Mouse (Mus musculus) forebrain, embryonic 14.5 days (tissue): Measurements from ENCODE around the gene Pigk. TPM values are rescaled to one million over a fixed set of nuclear protein-coding genes. Genes with fewer than 3 reads are reported as not detected.

Experiments used
- ATAC-seq: fragments of 200-750 bp; cut with Nextera tagmentation; 2 replicates; pipeline ENCODE4 v1.8.0; 2017; ENCODE audit warnings: mild to moderate bottlenecking, moderate library complexity
- DNase-seq: peaks from one replicate; pipeline ENCODE4 v3.0.0-alpha.2; 2015; ENCODE audit warnings: low spot score
- H3K27ac ChIP-seq: fragments of 300-500 bp; sonication (generic); 2 replicates; pipeline ENCODE4 v1.5.1; 2014; ENCODE audit warnings: low read depth, mild to moderate bottlenecking, control low read depth, low read length, moderate library complexity
- H3K27me3 ChIP-seq: fragments of 300-500 bp; sonication (generic); replicated peaks from 2 replicates; pipeline ENCODE4 v1.6.1; 2014; ENCODE audit warnings: low read length, control low read depth, mixed read lengths; ENCODE audit not compliant: control insufficient read depth, insufficient read depth
- H3K36me3 ChIP-seq: fragments of 300-500 bp; sonication (generic); 2 replicates; pipeline ENCODE4 v1.6.1; 2014; ENCODE audit warnings: low read length, control low read depth; ENCODE audit not compliant: control insufficient read depth, insufficient read depth
- H3K4me1 ChIP-seq: fragments of 300-500 bp; sonication (generic); 2 replicates; pipeline ENCODE4 v1.6.1; 2014; ENCODE audit warnings: antibody characterized with exemption, low read length, control low read depth; ENCODE audit not compliant: control insufficient read depth, insufficient read depth
- H3K4me2 ChIP-seq: fragments of 300-500 bp; sonication (generic); 2 replicates; pipeline ENCODE4 v1.6.1; 2014; ENCODE audit warnings: mild to moderate bottlenecking, control low read depth, low read length
- H3K4me3 ChIP-seq: fragments of 300-500 bp; sonication (generic); 2 replicates; pipeline ENCODE4 v1.5.1; 2014; ENCODE audit warnings: low read depth, low read length, control low read depth
- H3K9ac ChIP-seq: fragments of 300-500 bp; sonication (generic); 2 replicates; pipeline ENCODE4 v1.6.1; 2014; ENCODE audit warnings: mild to moderate bottlenecking, low read length, control low read depth, moderate library complexity
- H3K9me3 ChIP-seq: fragments of 300-500 bp; sonication (generic); replicated peaks from 2 replicates; pipeline ENCODE4 v1.6.1; 2016; ENCODE audit warnings: low read length, control low read depth, mixed read lengths; ENCODE audit not compliant: control insufficient read depth
- WGBS: fragments of 180-500 bp; shearing (Covaris S2); extraction: QIAGEN DNeasy Blood & Tissue Kit; methylation state at CpG from one replicate; pipeline ENCODE4 v1.1.7; 2014; 5-methylcytosine and 5-hydroxymethylcytosine counted together
- polyA plus RNA-seq: library from polyadenylated mRNA; unstranded; fragments of >200 nt; fragmentation: Nextera tagmentation; extraction: Ambion mirVana; gene quantifications from 2 replicates; pipeline ENCODE4 v1.2.1, GENCODE M21; 2014

The Pigk gene
- polyA plus RNA-seq, 1 experiment from 2014 or later: 34.0 TPM

- Histone ChIP-seq H3K36me3 (no peaks in the 10 kb centered on the region), H3K4me2 (no peak overlapping the region), H3K4me3 (no peak overlapping the region), H3K27ac (no peak overlapping the region), H3K9ac (no peak overlapping the region), H3K9me3 (no peaks in the 10 kb centered on the region), H3K27me3 (no peaks in the 10 kb centered on the region), H3K4me1 (no peaks in the 10 kb centered on the region)
- no peak for ATAC-seq
- WGBS: 86% methylated on average over 10 of the region's 10 CpGs
- DNase-seq: no peak
Observed at GRCm38 (mm10) chr3:152961855-152962376, 248.0 kb downstream of the Pigk start.

DNA sequence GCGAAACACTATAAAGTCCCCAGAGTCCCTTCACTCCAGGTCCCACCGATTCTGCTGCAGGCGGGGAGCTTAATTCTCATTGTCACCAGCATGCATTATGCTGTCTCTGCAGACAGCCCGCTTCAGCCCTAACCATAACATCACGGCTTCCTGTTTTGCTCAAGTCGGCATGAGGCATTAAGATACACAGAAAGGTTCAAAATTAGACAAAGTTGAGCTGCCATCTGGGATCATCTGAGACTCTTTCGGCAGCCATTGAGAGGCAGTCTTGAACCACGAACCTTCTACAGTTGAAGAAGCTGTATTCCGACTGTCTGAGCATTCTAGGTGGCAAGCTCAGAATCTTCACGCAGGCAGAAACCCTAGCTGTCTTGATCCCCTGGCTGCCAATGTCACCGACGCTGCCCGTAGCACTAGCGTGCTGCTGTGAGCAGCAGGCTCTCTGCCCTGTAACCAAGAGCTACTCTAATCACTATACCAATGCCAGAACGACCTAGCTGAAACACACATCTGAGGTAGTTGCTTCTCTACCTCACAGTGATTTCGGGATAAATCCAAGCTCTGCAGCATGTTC lies 256.0 kb downstream of the Pigk start:
- Histone ChIP-seq H3K27ac (no peak overlapping the region), H3K4me2 (no peak overlapping the region), H3K27me3 (no peaks in the 10 kb centered on the region), H3K9ac (no peak overlapping the region), H3K9me3 (no peaks in the 10 kb centered on the region), H3K4me3 (no peak overlapping the region), H3K4me1 (no peaks in the 10 kb centered on the region), H3K36me3 (no peaks in the 10 kb centered on the region)
- 73% methylated on average over 16 of the region's 16 CpGs for WGBS
- DNase-seq (peak; percentile 29), ATAC-seq (no peak)

GRCm38 (mm10) chr3:152971373-152971772 lies 257.5 kb downstream of the Pigk start:
- WGBS: 91% methylated on average over 4 of the region's 4 CpGs
- H3K4me3 ChIP-seq: no peak overlapping the region
- no peak overlapping the region for H3K9ac ChIP-seq
- no peak overlapping the region for H3K27ac ChIP-seq
- ATAC-seq (no peak), DNase-seq (no peak)
- no peaks in the 10 kb centered on the region for H3K9me3 ChIP-seq
- no peaks in the 10 kb centered on the region for H3K27me3 ChIP-seq
- no peaks in the 10 kb centered on the region for H3K36me3 ChIP-seq
- H3K4me2 ChIP-seq: no peak overlapping the region
- H3K4me1 ChIP-seq: no peaks in the 10 kb centered on the region

DNA sequence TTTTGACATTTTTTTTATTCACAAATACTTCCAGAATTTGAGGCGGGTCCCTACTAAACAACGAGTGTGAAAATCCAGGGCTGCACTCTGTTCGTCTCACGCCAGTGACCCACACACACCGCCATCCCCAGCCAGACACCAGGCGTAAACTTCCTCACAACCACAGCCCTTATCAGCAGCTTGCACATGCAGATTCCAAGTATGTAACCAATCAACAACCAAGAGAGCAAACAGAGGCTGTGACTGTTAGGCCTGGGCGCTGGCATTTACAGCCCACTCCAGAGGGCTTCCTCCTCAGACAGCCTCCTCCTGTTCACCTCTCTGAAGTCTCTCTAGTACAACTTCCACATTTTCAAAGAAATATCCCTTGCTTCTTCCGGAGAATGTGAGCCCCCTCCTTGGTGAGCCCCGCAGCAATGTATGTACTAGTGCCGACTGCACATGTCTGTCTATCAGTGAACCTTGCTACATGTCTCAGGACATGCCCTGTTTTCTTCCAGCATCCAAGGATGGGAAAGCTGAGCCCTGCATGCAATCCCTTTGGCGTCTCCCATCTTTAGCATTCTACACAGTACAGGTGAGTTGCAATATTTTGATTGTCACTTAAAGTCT lies 265.7 kb downstream of the Pigk start:
- Histone ChIP-seq H3K27ac (no peak overlapping the region), H3K9me3 (no peaks in the 10 kb centered on the region), H3K4me2 (peak overlapping the region; percentile 33; the same call in 1 of the 2 replicates), H3K4me1 (peaks cover 7% of the 10 kb centered on the region; the same call in 1 of the 2 replicates), H3K27me3 (peaks cover 6% of the 10 kb centered on the region; the same call in 1 of the 2 replicates), H3K9ac (no peak overlapping the region), H3K4me3 (peak overlapping the region; percentile 51; the same call in 1 of the 2 replicates), H3K36me3 (no peaks in the 10 kb centered on the region)
- DNase-seq (no peak), ATAC-seq (no peak)
- WGBS: 83% methylated on average over 11 of the region's 11 CpGs

DNA sequence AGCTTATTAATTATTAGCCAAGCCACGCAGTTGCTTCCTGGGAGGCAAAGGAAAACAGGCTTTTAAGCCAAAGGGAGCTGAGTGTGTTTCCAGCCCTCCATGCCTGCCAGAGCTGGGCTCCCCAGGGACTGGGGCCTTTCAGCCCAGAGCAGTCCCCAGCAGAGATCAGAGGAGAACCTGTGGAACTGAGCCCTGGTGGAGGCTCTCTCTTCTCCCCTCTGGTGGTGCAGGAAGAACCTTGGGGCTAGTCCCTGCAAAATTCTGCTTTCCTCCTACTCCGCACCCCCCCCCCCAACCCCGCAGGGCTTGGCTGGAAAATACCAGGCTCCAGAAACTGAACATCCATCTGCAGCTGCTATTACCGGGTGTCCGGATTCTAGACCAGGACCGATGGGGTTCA lies 266.5 kb downstream of the Pigk start:
- H3K4me1 ChIP-seq: peaks cover 7% of the 10 kb centered on the region; the same call in 1 of the 2 replicates
- H3K27ac ChIP-seq: no peak overlapping the region
- H3K4me3 ChIP-seq: peak overlapping the region; percentile 51
- no peak for ATAC-seq
- peak; percentile 17 for DNase-seq
- peaks cover 6% of the 10 kb centered on the region; the same call in 1 of the 2 replicates for H3K27me3 ChIP-seq
- peak overlapping the region; percentile 97 for H3K4me2 ChIP-seq
- 3% methylated on average over 6 of the region's 6 CpGs for WGBS
- peak overlapping the region; percentile 68; the same call in 1 of the 2 replicates for H3K9ac ChIP-seq
- H3K9me3 ChIP-seq: no peaks in the 10 kb centered on the region
- H3K36me3 ChIP-seq: no peaks in the 10 kb centered on the region

DNA sequence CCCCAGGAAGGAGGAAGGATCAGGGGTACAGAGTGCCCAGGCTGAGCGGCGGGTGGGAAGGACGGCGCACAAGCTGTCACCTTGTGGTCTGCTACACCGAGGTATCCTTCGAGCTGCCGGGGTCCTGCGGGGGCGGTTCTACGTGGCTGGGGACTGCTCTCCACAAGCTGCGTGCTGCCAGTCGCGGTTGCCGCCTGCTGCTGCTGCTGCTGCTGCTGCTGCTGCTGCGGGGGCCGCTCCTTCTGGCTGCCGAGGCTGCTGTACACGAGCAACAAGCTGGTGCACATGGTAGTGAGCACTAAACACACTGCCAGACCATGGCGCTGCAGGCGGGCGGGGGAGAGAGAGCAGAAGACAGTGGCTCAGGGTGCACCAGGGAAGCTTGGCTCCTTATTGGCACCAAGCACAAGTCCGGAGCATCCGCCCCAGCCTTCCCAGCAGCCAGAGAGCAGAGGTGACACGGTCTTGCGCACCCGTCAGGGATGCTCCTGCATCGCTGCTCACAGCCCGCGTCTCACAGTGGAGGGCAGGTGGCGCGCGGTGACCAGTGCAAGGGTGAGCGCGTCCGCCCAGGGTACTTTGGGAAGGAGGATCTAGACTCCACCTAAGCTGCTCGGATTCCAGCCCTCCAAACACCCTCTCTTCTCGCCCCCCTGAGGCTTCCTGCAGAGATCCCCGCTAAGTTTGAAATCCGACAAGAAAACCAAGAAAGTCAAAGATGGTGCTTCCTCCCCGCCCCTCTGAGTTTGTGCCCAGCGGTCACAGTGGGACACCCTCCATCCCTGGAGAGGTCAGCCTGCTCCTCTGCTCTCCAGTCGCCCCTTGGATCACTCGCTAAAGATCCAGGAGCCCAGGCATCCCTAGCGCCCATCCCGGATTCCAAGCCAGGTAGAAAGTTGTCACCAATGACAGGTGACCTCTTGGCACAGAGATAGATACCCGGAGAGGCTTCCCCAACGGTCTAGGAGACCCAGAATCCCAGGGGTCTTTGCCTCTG lies 267.4 kb downstream of the Pigk start:
- peak; percentile 69 for DNase-seq
- Histone ChIP-seq H3K36me3 (no peaks in the 10 kb centered on the region), H3K27ac (0 out of 2 replicates have a peak overlapping the region, but pooled peaks have one; percentile 9), H3K9me3 (no peaks in the 10 kb centered on the region), H3K4me2 (peak overlapping the region; percentile 97), H3K4me1 (peaks cover 7% of the 10 kb centered on the region; the same call in 1 of the 2 replicates), H3K27me3 (peaks cover 6% of the 10 kb centered on the region; the same call in 1 of the 2 replicates), H3K9ac (peak overlapping the region; percentile 68), H3K4me3 (peak overlapping the region; percentile 51)
- WGBS: under 1% methylated on average over 43 of the region's 47 CpGs
- peak; percentile 72 for ATAC-seq

GRCm38 (mm10) chr3:152981988-152982387 lies 268.1 kb downstream of the Pigk start, which contains the start of gene St6galnac5:
TSS of gene St6galnac5 (minus strand) at chr3:152982246.
- 1% methylated on average over 17 of the region's 17 CpGs for WGBS
- peak; percentile 79 for DNase-seq
- Histone ChIP-seq H3K27me3 (peaks cover 6% of the 10 kb centered on the region; the same call in 1 of the 2 replicates), H3K9me3 (no peaks in the 10 kb centered on the region), H3K4me1 (peaks cover 7% of the 10 kb centered on the region; the same call in 1 of the 2 replicates), H3K27ac (0 out of 2 replicates have a peak within 1 kb of the TSS, but pooled peaks have one; percentile 9), H3K36me3 (no peaks in the 10 kb centered on the region), H3K4me3 (peak within 1 kb of the TSS; percentile 51), H3K9ac (peak within 1 kb of the TSS; percentile 68), H3K4me2 (peak within 1 kb of the TSS; percentile 97)
- ATAC-seq: peak; percentile 70

DNA sequence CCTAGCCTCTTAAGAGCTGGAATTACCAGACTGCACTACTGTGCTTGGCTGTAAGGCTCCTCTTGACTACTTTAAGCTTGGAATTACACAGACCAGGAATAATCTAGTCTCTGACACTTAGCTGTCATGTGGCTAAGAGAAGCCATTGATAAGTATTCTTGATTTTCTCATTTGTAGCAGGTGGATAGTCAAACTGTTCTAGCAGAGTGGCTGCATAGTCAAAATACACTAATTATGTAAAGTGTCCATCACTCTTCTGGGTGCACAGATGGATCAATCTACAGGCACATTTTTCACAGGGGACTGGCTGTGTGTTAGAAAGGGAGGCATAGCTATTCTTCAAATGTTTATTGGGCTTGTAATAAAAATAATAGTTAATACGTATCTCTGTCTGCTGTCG lies 276.9 kb downstream of the Pigk start:
- 87% methylated on average over 2 of the region's 2 CpGs for WGBS
- H3K27me3 ChIP-seq: no peaks in the 10 kb centered on the region
- H3K36me3 ChIP-seq: no peaks in the 10 kb centered on the region
- DNase-seq (no peak), ATAC-seq (peak; percentile 20; the same call in 1 of the 2 replicates)
- H3K4me1 ChIP-seq: no peaks in the 10 kb centered on the region
- H3K27ac ChIP-seq: no peak overlapping the region
- H3K9ac ChIP-seq: no peak overlapping the region
- H3K4me2 ChIP-seq: no peak overlapping the region
- H3K4me3 ChIP-seq: no peak overlapping the region
- no peaks in the 10 kb centered on the region for H3K9me3 ChIP-seq
